Mouse (Mus musculus): ENCODE results near the gene Zfp523. TPM values are rescaled to one million over a fixed set of nuclear protein-coding genes. Genes with fewer than 3 reads are reported as not detected.

Zfp523 gene
- total RNA-seq (2017), result 9.0 and 12.8 TPM in 2 replicates

GRCm38 (mm10) chr17:28176775-28177539 lies at the start of gene Zfp523:
TSS of gene Zfp523 (plus strand) at chr17:28177129.
- peak; percentile 33 for ATAC-seq (ENCODE audit: extremely low read depth, insufficient number of reproducible peaks, low FRiP score, poor library complexity, severe bottlenecking)

- ATAC-seq (ENCODE audit: extremely low read depth, insufficient number of reproducible peaks, low FRiP score, poor library complexity, severe bottlenecking), result no peak
Observed at GRCm38 (mm10) chr17:28129796-28130195, 47.1 kb upstream of the Zfp523 start.

GRCm38 (mm10) chr17:28130391-28131125 lies 46.4 kb upstream of the Zfp523 start:
- ATAC-seq (ENCODE audit: extremely low read depth, insufficient number of reproducible peaks, low FRiP score, poor library complexity, severe bottlenecking), result no peak

DNA sequence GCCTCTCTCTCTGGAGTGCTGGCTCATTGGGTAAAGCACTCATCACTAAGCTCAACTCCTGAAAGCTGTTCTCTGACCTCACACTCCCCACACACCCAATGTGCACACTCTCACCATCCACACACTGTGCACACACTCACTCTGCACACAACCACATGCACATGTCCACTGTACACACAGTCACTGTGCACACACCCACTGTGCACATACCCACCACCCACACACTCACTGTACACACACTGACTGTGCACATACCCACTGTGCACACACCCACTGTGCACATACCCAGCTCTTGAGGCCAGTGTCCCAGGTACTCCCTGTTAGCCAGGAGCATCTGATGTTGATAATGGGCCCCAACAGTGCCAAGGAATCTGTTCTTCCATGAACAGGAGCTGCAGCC lies 45.8 kb upstream of the Zfp523 start:
- ATAC-seq (ENCODE audit: extremely low read depth, insufficient number of reproducible peaks, low FRiP score, poor library complexity, severe bottlenecking), result no peak

- ATAC-seq (ENCODE audit: extremely low read depth, insufficient number of reproducible peaks, low FRiP score, poor library complexity, severe bottlenecking), result no peak
Observed at GRCm38 (mm10) chr17:28133193-28133592, 43.7 kb upstream of the Zfp523 start.

- no peak for ATAC-seq (ENCODE audit: extremely low read depth, insufficient number of reproducible peaks, low FRiP score, poor library complexity, severe bottlenecking)
Observed at GRCm38 (mm10) chr17:28135496-28135895, 41.4 kb upstream of the Zfp523 start.

DNA sequence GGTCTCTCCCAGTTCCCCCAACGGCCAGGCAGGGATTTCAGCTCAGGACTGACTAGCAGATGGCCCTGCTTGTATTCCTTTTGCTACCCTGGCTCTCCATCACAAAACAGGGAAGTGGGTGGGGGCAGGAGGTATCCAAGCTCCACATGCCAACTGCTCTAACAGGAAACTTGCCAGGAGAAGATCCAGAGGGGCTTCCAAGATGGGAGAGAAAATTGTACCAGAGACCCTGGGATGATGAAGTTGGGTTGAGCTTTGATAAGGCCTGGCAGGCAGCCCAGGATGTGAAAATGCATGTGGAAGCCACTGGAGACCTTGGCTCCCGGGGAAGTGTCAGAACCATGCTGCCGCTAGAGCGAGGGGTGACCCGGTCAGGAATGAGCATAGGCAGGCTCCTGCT lies 40.7 kb upstream of the Zfp523 start:
- ATAC-seq (ENCODE audit: extremely low read depth, insufficient number of reproducible peaks, low FRiP score, poor library complexity, severe bottlenecking), result no peak

GRCm38 (mm10) chr17:28138013-28138412 lies 38.9 kb upstream of the Zfp523 start:
- ATAC-seq (ENCODE audit: extremely low read depth, insufficient number of reproducible peaks, low FRiP score, poor library complexity, severe bottlenecking), result no peak

DNA sequence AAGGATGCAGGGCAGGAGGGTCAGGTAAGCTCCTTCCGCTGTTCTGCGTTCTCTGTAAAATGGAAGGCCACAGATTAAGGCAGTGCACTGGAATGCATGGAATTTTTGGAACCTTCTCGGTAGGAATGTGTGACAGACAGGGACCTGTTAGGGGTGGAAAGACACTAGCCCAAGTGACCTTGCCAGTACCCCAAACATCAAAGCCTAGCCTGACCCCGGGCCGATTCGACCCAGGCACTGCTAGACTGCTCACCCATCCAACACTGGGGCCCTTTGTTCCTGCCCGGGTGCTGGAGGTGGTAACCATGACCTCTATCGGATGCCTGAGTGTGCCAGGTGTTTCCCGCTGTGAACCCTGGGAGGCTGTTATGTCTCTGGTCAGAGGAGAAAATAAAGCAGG lies 38.2 kb upstream of the Zfp523 start:
- no peak for ATAC-seq (ENCODE audit: extremely low read depth, insufficient number of reproducible peaks, low FRiP score, poor library complexity, severe bottlenecking)

DNA sequence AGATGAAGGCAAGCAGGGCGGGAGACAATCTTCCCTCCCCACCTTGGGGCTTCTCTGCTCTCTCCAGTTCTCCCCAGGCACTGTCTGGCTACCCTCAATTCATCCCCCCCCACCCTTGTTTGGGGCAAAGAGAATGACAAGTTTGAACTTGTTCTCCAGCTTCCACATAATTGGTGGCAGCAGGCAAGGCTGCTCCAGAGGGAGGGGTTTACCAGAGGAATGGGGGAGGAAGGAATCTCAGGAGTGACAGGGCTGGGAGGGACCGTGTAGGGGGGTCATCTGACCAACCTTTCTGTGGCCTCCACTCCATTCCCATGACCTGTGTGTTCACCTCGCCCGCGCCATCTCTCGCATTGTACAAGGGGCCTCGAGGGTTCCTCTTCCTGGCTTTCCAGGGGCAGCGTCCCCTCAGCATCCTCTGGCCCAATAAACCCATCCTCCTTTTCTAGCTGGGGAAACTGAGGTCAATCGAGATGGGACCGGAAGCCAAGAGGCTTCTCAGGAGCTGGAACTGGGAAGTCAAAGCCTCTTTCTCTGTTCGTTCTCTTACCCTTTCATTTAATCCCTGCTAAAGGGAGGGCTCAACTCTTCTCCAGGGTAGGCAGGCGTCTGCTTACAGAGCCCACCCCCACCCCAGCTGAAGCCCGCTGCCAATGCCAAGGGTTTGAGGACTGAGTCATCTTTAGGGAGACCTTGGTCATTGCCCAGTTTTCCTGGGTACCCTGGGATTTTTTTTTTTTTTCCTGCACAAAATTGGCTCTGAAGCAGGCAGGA lies 36.3 kb upstream of the Zfp523 start:
- ATAC-seq (ENCODE audit: extremely low read depth, insufficient number of reproducible peaks, low FRiP score, poor library complexity, severe bottlenecking), result no peak

- no peak for ATAC-seq (ENCODE audit: extremely low read depth, insufficient number of reproducible peaks, low FRiP score, poor library complexity, severe bottlenecking)
Observed at GRCm38 (mm10) chr17:28141205-28141650, 35.7 kb upstream of the Zfp523 start.

DNA sequence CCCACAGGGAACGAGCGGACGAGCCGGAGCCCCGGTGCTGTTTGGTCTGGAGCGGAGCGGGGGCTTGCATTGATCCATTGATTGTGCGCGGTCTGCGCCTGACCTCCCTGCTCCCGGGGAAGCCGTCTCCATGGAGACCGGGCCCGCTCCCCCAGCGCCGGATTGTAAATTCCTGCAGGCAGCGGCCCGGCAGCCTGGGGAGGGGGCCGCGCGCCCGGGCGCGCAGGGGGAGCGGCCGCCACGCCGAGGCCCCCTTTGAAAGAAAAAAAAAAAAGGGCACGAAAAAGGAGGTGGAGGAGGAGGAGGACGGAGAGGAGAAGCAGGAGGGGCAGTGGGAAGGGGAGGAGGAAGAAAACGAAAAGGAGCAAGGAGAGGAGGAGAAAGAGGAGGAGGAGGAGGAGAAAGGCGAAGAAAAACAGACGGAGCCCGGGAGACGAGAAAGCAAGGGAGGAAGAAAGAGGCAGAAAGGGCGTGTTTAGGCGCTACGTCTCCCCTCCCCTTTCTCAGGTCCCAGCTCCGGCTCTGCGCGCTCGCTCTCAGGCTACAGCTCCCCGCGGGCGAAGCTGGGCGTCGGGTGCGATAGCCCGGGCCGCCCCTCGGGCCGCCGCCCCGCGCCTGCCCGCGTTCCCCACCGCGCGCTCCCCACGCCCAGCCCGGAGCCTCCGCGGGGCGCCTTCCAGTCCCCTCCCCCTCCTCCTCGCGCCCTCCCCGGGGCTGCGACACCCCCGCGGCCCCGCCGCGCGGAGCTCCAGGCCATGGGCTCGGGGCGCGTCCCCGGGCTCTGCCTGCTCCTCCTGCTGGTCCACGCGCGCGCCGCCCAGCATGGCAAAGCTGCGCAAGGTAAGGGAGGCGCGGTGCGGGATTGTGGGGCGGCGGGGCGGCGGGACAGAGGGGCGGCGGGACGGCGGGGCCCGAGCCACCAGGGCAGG lies 34.9 kb upstream of the Zfp523 start, which contains the start of gene Scube3:
Gene Scube3, plus strand, starts transcription at position 371 of the 929 bp plus-strand sequence.
- ATAC-seq (ENCODE audit: extremely low read depth, insufficient number of reproducible peaks, low FRiP score, poor library complexity, severe bottlenecking), result no peak

- no peak for ATAC-seq (ENCODE audit: extremely low read depth, insufficient number of reproducible peaks, low FRiP score, poor library complexity, severe bottlenecking)
Observed at GRCm38 (mm10) chr17:28142700-28143610, 34.0 kb upstream of the Zfp523 start.

GRCm38 (mm10) chr17:28143751-28144150 lies 33.2 kb upstream of the Zfp523 start:
- ATAC-seq (ENCODE audit: extremely low read depth, insufficient number of reproducible peaks, low FRiP score, poor library complexity, severe bottlenecking), result no peak

- ATAC-seq (ENCODE audit: extremely low read depth, insufficient number of reproducible peaks, low FRiP score, poor library complexity, severe bottlenecking), result no peak
Observed at GRCm38 (mm10) chr17:28144241-28144640, 32.7 kb upstream of the Zfp523 start.

DNA sequence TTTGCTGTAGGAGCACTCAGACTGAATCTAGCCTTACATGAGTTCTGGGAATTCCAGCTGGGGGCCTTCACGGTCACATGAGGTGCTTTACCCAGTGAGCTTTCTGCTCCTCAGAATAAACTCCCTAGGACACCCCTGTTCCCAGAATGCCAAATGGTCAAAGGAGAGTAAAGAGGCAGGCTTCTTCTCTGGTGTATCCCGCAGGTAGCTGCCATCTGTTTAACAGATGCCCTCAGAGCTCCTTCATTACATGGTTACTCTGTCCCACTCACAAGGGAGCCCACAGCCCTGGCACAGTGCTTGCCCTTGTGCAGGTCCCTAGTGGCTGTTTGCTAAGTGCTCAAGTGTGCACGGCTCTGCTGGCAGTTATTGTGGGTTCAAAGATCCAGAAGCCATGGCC lies 28.6 kb upstream of the Zfp523 start:
- no peak for ATAC-seq (ENCODE audit: extremely low read depth, insufficient number of reproducible peaks, low FRiP score, poor library complexity, severe bottlenecking)

DNA sequence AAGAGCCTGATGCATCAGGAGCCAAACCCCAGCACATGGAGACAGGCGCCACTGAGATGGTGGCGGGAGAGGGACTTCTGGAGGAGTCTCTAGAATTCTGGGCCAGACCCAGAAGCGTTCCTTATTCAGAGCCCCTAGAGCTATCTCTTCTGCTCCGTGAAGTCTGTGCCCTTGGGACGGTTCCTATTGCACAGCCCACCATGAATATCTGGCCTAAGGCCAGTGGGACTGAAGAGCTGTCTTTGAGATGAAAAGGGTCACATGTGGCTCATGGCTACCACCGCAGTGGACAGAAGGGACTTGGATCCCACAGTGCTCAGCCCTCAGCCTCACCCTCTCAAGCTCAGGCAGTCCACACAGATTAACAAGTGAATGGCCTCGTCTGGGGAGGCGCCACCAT lies 27.2 kb upstream of the Zfp523 start:
- no peak for ATAC-seq (ENCODE audit: extremely low read depth, insufficient number of reproducible peaks, low FRiP score, poor library complexity, severe bottlenecking)

GRCm38 (mm10) chr17:28150456-28150855 lies 26.5 kb upstream of the Zfp523 start:
- ATAC-seq (ENCODE audit: extremely low read depth, insufficient number of reproducible peaks, low FRiP score, poor library complexity, severe bottlenecking), result no peak

Data from neutrophil, adult 5-6 weeks (primary cell).